ENCODE assay signal across 14 mouse cellular contexts in the genomic region with DNA sequence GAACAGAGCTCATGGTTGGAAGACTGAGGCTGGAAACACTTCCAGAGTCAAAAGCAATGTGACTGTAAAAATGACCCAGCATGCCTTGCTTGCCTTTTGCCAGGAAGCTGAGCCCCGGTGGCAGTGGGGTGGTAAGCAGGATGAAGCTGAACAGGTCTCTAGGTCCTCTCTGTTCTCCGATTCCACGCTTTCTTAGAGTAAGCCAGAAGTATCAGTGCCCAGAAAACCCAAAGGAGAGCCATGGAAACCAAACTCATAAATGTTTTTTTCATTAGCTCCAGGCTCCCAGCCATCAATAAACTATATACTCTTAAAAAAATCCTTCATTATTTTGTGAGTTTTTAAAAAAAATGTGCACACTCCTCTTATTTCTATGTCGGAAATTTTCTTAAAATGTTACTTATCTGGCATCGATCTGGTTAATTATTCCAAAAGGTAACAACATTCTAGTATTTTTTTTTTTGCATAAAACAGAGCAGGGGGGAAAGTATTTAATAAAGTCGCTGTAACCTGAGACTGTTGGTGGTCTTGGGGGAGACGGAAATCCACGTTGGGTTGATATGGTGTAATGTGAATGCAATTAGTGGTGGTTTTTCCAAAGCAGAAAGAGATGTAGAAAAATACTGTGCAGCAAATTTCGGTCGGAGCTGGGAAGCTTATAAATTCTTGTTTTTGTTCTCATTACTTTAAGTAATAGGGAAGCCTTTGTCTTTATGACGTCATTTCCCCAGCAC. TPM values are rescaled to one million over a fixed set of nuclear protein-coding genes. Genes with fewer than 3 reads are reported as not detected.
"Had no signal": no experiment of that assay in that cellular context is flagged by ENCODE, and none has a peak within 500 bp of the region (broad histone marks: within the 10 kb centered on the region; RNA-seq: fewer than 3 reads in every experiment).

No protein-coding gene starts in this region.

- H3K9me3 ChIP-seq: intestine, embryonic 15.5 days; liver, embryonic 13.5 days; lung, embryonic 15.5 days; midbrain, embryonic 13.5 days; stomach, embryonic 15.5 days had no signal

- H3K27ac ChIP-seq: intestine, embryonic 15.5 days; liver, embryonic 13.5 days; lung, embryonic 15.5 days; midbrain, embryonic 13.5 days; stomach, embryonic 15.5 days had no signal

- DNase-seq: kidney, adult 18-20 months; kidney, postnatal 10 days; liver; liver, embryonic 13.5 days; liver, postnatal 0 days; lung, postnatal 36 days; right cerebral cortex, postnatal 14 days; thymus, adult 2 months; thymus, postnatal 36 days had no signal

- H3K4me3 ChIP-seq: intestine, embryonic 15.5 days; liver, embryonic 13.5 days; lung, embryonic 15.5 days; midbrain, embryonic 13.5 days; stomach, embryonic 15.5 days had no signal

- H3K27me3 ChIP-seq: intestine, embryonic 15.5 days; liver, embryonic 13.5 days; lung, embryonic 15.5 days; midbrain, embryonic 13.5 days; stomach, embryonic 15.5 days had no signal

- H3K9ac ChIP-seq: intestine, embryonic 15.5 days; liver, embryonic 13.5 days; liver, postnatal 0 days; lung, embryonic 15.5 days; midbrain, embryonic 13.5 days; stomach, embryonic 15.5 days had no signal

- ATAC-seq: intestine, embryonic 15.5 days; liver, postnatal 0 days; midbrain, embryonic 13.5 days had no signal

- H3K36me3 ChIP-seq: intestine, embryonic 15.5 days; liver, embryonic 13.5 days; lung, embryonic 15.5 days; midbrain, embryonic 13.5 days; stomach, embryonic 15.5 days had no signal

- H3K4me1 ChIP-seq: liver, embryonic 13.5 days; midbrain, embryonic 13.5 days had no signal

- H3K4me2 ChIP-seq: intestine, embryonic 15.5 days; liver, embryonic 13.5 days; lung, embryonic 15.5 days; midbrain, embryonic 13.5 days; stomach, embryonic 15.5 days had no signal

RNA-seq across cellular contexts. Expression of gene Ror1, which starts 41.7 kb away (rescaled TPM):
- total RNA-seq: megakaryocyte progenitor cell, adult 5-6 weeks had no signal
